Mouse (Mus musculus) neural tube, embryonic 11.5 days (tissue): Measurements from ENCODE around the gene Ttc27. TPM values are rescaled to one million over a fixed set of nuclear protein-coding genes. Genes with fewer than 3 reads are reported as not detected.
A peak's percentile ranks its signal among the peaks of the same experiment; 100 is the strongest.

Experiments
- ATAC-seq: fragments of 200-750 bp; cut with Nextera tagmentation; 2 replicates; pipeline ENCODE4 v1.8.0; 2017; ENCODE audit warnings: moderate number of reproducible peaks, mild to moderate bottlenecking, moderate TSS enrichment, moderate library complexity; ENCODE audit not compliant: insufficient read depth, low FRiP score, low TSS enrichment
- DNase-seq: peaks from one replicate; pipeline ENCODE4 v3.0.0-alpha.2; 2015; ENCODE audit warnings: low spot score
- H3K27ac ChIP-seq: fragments of 300-500 bp; sonication (generic); 2 replicates; pipeline ENCODE4 v1.5.1; 2014; ENCODE audit warnings: low read depth, mild to moderate bottlenecking, low read length
- H3K27me3 ChIP-seq: fragments of 300-500 bp; sonication (generic); 2 replicates; pipeline ENCODE4 v1.6.1; 2014; ENCODE audit warnings: mild to moderate bottlenecking, low read length, mixed read lengths; ENCODE audit not compliant: control insufficient read depth, insufficient read depth
- H3K36me3 ChIP-seq: fragments of 300-500 bp; sonication (generic); 2 replicates; pipeline ENCODE4 v1.6.1; 2014; ENCODE audit warnings: mild to moderate bottlenecking, low read length, moderate library complexity, mixed read lengths; ENCODE audit not compliant: control insufficient read depth, insufficient read depth
- H3K4me1 ChIP-seq: fragments of 300-500 bp; sonication (generic); 2 replicates; pipeline ENCODE4 v1.6.1; 2014; ENCODE audit warnings: low read length, mixed read lengths; ENCODE audit not compliant: control insufficient read depth, insufficient read depth
- H3K4me2 ChIP-seq: fragments of 300-500 bp; sonication (generic); 2 replicates; pipeline ENCODE4 v1.6.1; 2014; ENCODE audit warnings: low read depth, mild to moderate bottlenecking, moderate library complexity
- H3K4me3 ChIP-seq: fragments of 300-500 bp; sonication (generic); 2 replicates; pipeline ENCODE4 v1.5.1; 2014; ENCODE audit warnings: low read depth, low read length
- H3K9ac ChIP-seq: fragments of 300-500 bp; sonication (generic); 2 replicates; pipeline ENCODE4 v1.6.1; 2014; ENCODE audit warnings: mild to moderate bottlenecking, low read length
- H3K9me3 ChIP-seq: fragments of 300-500 bp; sonication (generic); 2 replicates; pipeline ENCODE4 v1.6.1; 2016; ENCODE audit warnings: low read length; ENCODE audit not compliant: control insufficient read depth
- WGBS: fragments of 180-500 bp; shearing (Covaris S2); extraction: QIAGEN DNeasy Blood & Tissue Kit; methylation state at CpG from one replicate; pipeline ENCODE4 v1.1.7; 2014; 5-methylcytosine and 5-hydroxymethylcytosine counted together
- polyA plus RNA-seq: library from polyadenylated mRNA; unstranded; fragments of >200 nt; fragmentation: Nextera tagmentation; extraction: Ambion mirVana; gene quantifications from 2 replicates; pipeline ENCODE4 v1.2.1, GENCODE M21; 2014

The Ttc27 gene
- polyA plus RNA-seq, 1 experiment from 2014 or later, result 29.3 TPM

GRCm38 (mm10) chr17:74860180-74860993 lies 142.9 kb downstream of the Ttc27 start:
- DNase-seq (no peak), ATAC-seq (no peak)
- H3K9me3 ChIP-seq, result no peaks in the 10 kb centered on the region
- H3K27ac ChIP-seq, result no peak overlapping the region
- H3K27me3 ChIP-seq, result no peaks in the 10 kb centered on the region
- no peak overlapping the region for H3K9ac ChIP-seq
- no peaks in the 10 kb centered on the region for H3K36me3 ChIP-seq
- 81% methylated on average over 17 of the region's 17 CpGs for WGBS
- no peak overlapping the region for H3K4me2 ChIP-seq
- no peaks in the 10 kb centered on the region for H3K4me1 ChIP-seq
- no peak overlapping the region for H3K4me3 ChIP-seq

DNA sequence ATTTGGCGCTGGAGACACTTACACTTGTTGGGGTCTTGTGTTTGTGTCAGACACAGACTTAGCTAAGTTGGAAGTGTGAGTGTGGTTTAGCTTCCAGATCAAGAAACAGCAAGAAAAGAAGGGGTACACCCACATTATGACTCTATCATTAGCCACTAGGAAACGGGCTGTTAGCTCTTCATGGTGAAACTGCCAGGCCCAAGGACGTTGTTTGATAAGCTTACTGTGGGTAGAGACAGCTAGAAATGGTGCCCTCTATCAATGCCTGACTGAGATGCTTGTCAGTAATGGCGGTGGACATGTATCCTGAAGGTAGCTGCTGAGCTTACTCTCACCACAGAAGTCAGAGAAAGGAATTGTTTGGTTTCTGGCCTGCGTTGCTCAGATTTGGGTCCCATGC lies 146.3 kb downstream of the Ttc27 start:
- DNase-seq, result no peak
- Histone ChIP-seq H3K27ac (no peak overlapping the region), H3K36me3 (no peaks in the 10 kb centered on the region), H3K4me2 (no peak overlapping the region), H3K27me3 (no peaks in the 10 kb centered on the region), H3K4me3 (no peak overlapping the region), H3K4me1 (peaks cover 17% of the 10 kb centered on the region), H3K9ac (no peak overlapping the region), H3K9me3 (no peaks in the 10 kb centered on the region)
- WGBS, result 91% methylated on average over 5 of the region's 5 CpGs
- no peak for ATAC-seq

DNA sequence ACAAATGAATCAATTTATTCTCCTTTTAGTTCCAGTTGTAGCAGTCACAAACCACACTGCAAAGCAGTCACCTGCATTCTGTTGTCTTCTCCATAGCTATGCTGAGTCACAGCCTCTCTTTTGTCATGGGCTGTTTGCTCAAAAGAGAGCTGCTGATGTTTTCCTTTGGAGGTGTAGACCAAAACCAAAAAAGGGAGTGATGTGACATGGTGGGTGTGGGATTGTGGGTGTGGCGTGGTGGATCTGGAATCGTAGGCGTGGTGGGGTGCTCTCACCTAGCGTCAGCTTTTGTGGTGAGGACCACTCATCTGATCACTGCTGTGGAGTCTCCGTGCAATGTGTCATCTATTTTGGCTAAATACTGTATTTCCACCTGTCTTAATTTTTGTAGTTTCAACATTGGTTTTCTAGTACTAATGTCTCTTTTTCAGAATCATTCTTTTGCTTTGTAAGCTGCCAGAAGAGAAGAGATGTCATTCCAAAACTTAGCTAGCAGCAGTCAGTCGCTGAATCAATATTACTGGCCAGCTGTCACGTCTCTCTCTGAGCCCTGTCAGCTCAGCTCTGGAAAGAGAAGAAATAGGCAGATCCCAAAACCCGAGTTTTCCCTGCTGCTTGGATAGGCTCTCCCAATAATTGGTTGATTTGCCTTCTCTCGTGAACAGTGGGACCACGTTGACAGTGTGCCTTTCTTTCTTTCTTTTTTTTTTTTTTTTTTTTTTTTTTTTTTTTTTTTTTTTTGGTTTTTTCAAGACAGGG lies 147.4 kb downstream of the Ttc27 start:
- no peak for ATAC-seq
- WGBS, result 86% methylated on average over 10 of the region's 10 CpGs

DNA sequence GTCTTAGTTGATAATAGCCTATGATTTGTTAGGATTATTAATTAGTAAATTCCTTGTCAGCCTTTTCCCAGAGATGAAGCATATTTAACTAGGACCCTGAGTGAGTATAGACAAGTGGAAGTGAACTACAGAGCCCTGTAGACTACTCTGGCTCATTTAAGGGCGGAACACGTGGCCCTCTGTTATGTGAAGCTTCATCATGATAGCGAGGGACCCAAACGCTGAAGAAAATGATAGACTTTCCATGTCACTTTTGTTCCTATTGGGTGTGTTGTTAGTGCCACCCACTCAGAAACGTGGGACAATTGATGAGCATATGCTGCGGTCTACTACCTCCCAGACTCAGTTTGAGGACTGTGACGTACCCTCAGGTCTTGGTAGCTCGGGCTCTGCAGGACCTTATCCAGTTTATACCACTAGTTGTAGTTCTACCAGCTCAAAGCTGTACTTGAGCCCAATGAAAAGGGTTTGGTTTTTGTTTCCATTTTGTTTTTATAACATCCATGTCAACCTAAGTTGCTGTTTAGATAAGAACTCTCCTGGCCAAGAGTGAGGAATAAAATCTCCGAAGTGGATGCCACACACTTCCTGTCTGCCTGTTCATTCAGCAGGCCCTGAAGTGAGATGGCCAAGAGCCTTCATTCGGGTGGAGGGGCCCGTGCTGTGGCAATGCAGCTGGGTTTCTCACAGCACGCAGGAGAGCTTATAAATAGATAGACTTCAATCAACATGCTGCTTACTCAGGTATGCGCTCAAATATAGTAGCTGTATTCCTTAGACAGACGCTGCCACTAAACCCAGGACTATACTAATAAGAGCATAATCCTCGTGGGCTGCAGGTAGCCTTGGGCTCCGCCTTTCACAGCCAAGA lies 148.4 kb downstream of the Ttc27 start:
- Histone ChIP-seq H3K4me2 (no peak overlapping the region), H3K36me3 (no peaks in the 10 kb centered on the region), H3K9me3 (no peaks in the 10 kb centered on the region), H3K9ac (no peak overlapping the region), H3K27ac (peak overlapping the region; percentile 7; the same call in 1 of the 2 replicates), H3K27me3 (no peaks in the 10 kb centered on the region), H3K4me3 (no peak overlapping the region), H3K4me1 (peaks cover 17% of the 10 kb centered on the region)
- ATAC-seq (no peak), DNase-seq (no peak)
- WGBS, result 86% methylated on average over 16 of the region's 16 CpGs

More for the DNA sequence above, 147.4 kb downstream of the Ttc27 start:
- Histone ChIP-seq H3K27me3 (no peaks in the 10 kb centered on the region), H3K27ac (no peak overlapping the region), H3K4me1 (peaks cover 17% of the 10 kb centered on the region), H3K9me3 (no peaks in the 10 kb centered on the region), H3K4me2 (no peak overlapping the region), H3K9ac (no peak overlapping the region), H3K36me3 (no peaks in the 10 kb centered on the region), H3K4me3 (no peak overlapping the region)
- no peak for DNase-seq

- Histone ChIP-seq H3K4me3 (no peak overlapping the region), H3K36me3 (no peaks in the 10 kb centered on the region), H3K4me1 (peaks cover 17% of the 10 kb centered on the region), H3K9ac (no peak overlapping the region), H3K9me3 (no peaks in the 10 kb centered on the region), H3K27ac (peak overlapping the region; percentile 27; the same call in 1 of the 2 replicates), H3K4me2 (no peak overlapping the region), H3K27me3 (no peaks in the 10 kb centered on the region)
- DNase-seq (peak; percentile 57), ATAC-seq (peak; percentile 63)
- WGBS, result 42% methylated on average over 11 of the region's 11 CpGs
These were observed 149.3 kb downstream of the Ttc27 start for GRCm38 (mm10) chr17:74866565-74867507.

DNA sequence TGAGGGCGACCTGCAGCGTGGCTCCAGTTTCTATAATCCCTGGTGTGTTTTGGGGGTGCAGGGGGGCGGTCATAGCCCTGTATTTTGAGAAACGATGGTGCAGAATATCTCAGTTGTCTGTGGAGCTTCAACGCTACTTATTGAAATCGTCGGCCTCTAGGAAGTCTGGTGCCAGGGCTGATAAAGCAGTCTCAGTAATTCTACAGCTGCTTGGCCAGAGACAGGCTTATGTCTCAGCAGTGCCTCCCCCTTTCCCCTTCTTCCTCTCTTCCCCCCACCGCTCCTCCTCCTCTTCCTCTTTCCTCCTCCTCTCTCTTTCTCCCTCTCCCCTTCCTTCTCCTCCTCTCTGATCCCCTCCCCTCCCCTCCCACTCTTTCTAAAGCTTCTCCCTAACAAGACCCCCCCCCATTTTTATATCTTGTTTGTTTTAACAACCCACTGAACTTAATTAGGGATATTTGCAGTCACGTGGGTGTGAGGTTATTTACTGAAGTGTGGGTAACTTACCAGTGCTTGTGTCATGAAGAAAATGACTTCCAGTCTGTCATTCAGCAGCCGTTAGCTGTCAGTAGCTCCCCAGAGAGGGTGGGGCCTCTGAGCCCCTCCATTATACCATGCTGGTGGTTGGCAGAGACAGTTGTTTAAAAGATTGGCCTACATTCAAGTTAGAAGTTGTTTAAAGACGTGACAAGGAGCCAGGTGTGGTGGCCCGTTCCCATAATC lies 150.8 kb downstream of the Ttc27 start:
- ATAC-seq, result no peak
- no peak overlapping the region for H3K27ac ChIP-seq
- no peaks in the 10 kb centered on the region for H3K9me3 ChIP-seq
- DNase-seq, result no peak
- no peak overlapping the region for H3K4me3 ChIP-seq
- H3K9ac ChIP-seq, result no peak overlapping the region
- peaks cover 17% of the 10 kb centered on the region for H3K4me1 ChIP-seq
- no peaks in the 10 kb centered on the region for H3K27me3 ChIP-seq
- no peaks in the 10 kb centered on the region for H3K36me3 ChIP-seq
- no peak overlapping the region for H3K4me2 ChIP-seq
- WGBS, result 79% methylated on average over 12 of the region's 12 CpGs

DNA sequence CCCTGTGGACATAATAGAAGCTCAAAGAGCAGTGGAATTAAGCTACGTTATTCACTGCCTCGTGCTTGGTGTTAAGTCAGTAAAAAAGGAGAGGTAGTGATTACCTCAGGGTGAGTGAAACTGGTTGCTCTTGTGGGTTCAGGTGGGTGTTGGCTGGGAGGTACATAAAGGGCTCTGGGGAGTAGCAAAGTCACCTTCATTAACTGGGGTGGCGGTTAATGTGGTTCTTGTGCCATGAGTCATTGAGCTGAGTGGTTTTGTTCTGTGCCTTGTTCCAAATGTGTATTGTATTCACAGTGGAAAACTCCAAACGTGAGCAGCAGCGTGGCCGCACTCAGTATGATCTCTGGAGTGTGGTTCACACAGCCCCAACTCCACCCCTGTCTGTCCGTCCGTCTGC lies 152.0 kb downstream of the Ttc27 start:
- Histone ChIP-seq H3K27ac (no peak overlapping the region), H3K27me3 (no peaks in the 10 kb centered on the region), H3K36me3 (no peaks in the 10 kb centered on the region), H3K4me3 (no peak overlapping the region), H3K4me2 (no peak overlapping the region), H3K9me3 (no peaks in the 10 kb centered on the region), H3K9ac (no peak overlapping the region), H3K4me1 (peaks cover 17% of the 10 kb centered on the region)
- 71% methylated on average over 8 of the region's 8 CpGs for WGBS
- ATAC-seq (no peak), DNase-seq (no peak)
